Mouse (Mus musculus) yolk sac, embryonic 10.5 days (tissue): Measurements from ENCODE around the gene Slc36a4.
A peak's percentile ranks its signal among the peaks of the same experiment; 100 is the strongest.

Source experiments
- DNase-seq: peaks from one replicate; pipeline ENCODE4 v3.0.0-alpha.2; 2017; ENCODE audit warnings: low spot score

Slc36a4 gene

DNA sequence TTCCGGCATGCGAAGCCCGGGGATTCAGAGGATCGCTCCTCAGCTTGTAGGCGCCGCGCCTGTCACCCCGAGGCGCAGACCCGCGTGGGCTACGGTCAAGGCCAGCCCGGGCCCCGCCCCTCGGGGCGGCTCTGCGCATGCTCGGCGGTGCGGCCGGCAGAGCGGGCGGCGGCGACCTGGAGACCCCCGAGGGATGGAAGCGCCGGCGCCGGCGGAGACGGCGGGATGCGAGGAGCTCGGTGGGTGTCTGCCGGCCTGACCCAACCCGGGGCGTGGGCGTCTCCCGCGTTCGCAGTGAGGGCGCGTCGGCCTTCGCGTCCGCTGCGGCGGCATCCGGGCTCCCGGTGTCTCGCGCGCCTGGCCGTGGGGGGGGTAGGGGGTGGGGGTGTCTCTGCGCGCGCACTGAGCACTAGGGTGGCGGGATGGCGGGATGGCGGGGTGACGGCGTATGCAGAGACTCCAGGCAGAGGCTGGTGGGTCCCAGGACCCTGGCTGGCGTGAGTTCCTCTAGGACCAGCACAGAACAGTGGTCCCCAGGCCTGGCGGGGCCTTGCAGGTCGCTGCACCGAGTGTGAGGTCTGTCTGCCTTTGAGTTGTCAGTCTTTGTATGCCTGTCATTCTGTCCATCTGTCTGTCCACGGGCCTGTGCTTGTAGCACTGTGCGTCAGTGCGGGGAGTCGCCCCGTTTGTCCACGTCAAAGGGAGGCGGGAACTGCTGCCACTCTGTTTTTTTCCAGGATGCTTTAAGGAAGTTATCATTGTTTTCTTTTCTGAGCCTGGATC, at the start of gene Slc36a4:
Gene Slc36a4, plus strand, starts transcription at position 140 of the 783 bp plus-strand sequence.
- DNase-seq: peak; percentile 72

DNA sequence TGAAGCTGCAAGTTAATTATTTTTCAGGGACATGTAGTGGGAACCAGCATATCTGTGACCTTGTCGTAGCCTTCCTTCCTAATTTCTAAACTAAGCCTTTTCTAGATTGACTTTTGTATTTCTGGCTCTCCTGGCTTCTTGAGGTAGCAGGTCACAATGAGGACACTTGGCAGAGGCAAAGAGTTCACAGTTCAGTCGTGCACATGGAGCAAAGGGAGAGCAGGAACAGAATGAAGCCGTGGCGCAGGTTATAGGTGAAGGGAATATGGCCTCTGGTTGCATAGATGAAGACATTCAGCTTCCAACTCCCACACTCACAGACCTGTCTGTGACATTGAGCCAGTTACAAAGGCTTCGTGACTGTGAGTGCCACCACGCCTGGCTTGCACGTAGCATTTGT, 44.9 kb upstream of the Slc36a4 start:
- no peak for DNase-seq

DNA sequence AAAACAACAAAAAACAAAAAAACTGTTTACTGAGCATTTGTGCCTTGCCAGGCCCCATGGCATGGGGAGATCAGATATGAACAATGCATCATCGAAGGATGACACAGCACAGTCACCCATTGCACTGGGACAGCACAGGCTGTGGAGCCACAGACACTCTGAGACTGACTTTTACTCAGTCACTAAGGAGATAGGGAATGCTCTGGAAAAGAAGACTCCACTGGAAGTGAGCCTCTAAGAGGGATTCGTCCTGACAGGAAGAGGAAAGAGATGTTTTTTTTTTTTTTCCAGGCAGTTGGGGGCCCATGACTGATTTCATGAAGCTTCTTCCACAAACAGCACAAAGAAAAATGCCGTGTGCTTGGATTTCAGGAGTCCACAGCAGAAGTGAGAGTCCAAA, 40.1 kb upstream of the Slc36a4 start:
- no peak for DNase-seq

DNA sequence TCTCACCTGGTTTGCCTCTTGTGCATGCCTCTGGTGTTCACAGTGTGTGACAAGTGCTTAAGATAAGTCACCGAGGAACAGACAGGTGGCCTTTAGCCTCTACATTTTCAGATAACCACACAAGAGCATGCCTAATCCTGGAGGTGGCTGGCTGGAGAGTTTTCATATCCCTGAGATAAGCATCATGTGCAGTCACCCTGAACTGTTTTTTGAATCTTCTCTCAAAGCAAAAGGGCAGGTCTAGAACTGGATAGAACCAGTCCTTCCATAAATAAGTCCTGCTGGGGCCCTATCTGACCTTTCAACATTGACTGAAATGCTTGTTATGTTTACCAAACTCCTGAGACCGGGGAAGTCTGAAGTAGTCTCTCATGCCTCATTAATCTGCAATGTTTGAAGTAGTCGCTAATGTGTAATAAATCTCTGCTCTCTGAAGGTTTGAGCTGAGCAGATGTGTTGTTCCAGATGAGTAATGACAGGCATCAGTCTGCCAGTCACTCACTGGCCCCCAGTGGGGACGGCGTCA, 39.5 kb upstream of the Slc36a4 start:
- DNase-seq: peak; percentile 70

DNA sequence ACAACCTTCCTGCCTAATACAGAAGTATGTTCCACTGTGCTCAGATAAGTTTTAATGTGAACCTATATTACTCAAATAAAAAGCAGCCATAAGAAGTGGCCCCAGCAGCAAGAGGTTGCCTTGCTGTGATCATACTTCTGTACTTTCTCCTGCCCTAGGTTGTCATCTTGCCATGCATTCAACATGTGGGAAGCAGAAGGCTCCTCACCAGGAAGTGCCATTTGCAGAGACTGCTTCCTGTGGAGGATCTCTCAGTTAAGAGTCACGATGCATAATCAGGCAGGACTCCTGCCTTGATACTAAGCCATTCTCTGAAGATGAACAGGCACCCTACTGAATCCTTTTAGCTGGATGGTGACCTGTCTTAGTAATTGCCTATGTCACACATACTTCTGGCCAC, 37.3 kb upstream of the Slc36a4 start:
- DNase-seq: no peak

DNA sequence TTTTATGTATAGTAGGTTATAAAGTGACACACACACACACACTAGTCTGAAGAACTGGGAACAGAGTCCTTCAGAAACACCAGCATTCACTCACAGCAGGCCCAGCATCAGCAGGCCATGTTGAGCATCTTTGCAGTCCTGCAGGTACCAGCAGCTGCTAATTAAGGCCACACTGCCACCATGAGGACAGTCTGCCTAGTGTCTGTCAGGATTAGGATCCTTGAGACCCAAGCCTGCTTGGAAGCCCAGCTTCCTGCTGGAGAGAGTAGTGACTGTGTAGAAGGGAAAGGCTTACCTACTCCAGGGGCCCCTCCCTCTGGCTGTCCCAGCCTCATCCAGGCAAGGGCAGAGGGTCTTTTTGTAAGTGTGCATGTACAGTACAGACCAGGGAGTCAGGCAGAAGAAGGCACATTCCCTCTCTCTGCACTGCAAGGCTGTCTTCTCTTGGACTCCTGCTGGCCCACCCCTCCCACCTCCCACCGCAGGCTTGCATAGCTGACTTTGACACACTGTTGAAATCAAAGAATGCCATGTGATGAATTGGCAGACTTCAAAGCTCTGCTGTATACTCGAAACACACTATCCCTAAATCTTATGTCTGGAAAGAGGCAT, 27.6 kb upstream of the Slc36a4 start:
- DNase-seq: peak; percentile 58

DNA sequence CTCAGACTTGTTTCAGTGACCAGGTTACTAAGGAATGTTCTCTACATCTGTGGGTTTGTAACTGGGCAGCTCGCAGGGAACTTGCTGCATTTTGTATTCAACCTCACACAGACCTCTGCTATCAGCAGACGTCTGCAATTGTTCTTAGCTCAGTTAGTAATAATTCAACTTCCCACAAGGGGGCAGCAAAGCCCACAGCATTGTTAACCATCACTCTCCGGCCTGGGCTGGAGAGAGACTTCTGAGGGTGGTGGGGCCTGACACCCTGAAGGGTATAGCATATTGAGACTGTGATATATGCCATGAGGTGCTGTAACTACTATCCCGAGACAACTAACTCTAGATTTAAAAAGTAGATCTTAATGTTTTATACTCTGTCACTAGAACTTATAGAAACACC, 24.3 kb upstream of the Slc36a4 start:
- DNase-seq: peak; percentile 43

DNA sequence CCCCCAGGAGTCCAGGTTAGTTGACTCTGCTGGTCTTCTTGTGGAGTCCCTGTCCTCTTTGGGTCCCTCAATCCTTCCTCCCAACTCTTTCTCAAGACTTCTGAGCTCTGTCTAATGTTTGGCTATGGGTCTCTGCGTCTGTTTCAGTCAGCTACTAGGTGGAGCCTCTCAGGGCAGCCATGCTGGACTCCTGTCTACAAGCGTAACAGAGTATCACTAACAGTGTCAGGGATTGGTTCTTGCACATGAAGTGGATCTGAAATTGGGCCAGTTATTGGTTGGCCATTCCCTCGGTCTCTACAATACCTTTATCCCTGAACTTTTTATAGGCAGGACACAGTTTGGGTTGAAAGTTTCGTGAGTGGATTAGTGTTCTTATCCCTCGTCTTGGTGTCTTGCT, 22.2 kb upstream of the Slc36a4 start:
- DNase-seq: no peak

DNA sequence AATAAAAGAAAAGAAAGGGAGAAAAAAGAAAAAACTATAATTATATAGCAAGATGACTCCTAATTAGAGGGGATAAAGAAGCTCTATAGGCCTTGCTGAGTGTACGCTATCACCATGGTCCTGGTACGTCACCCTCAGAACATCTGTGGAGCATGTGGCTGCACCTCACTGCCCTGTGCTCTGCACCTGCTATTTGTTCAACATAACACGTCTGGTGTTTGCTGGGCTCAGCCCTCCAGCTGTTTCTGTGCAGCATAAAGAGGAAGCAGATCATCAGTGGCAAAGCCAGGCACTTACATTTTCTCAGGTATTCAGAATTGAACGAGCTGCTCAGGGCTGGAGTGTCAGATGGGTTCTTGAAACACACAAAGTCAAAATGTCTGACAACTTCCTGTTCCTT, 15.7 kb upstream of the Slc36a4 start:
- no peak for DNase-seq

DNA sequence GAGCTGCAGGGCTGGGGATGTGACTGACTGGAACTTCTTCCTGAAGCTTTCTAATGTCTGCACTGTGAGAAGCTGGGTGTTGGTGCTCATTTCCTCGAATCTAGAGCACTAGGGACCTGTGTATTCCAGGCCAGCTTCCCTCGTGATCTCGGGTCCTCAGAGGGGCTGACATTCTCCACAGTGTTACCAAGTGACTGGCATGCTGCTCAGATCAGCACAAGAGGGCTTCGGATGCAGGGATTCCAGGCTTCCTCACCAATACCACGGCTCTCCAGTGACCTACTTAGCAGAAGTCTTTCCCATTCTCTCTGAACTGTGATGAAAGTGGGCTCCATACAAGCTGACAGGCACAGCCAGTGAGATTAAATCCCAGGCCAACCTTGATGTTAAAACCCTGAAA, 14.5 kb upstream of the Slc36a4 start:
- no peak for DNase-seq

DNA sequence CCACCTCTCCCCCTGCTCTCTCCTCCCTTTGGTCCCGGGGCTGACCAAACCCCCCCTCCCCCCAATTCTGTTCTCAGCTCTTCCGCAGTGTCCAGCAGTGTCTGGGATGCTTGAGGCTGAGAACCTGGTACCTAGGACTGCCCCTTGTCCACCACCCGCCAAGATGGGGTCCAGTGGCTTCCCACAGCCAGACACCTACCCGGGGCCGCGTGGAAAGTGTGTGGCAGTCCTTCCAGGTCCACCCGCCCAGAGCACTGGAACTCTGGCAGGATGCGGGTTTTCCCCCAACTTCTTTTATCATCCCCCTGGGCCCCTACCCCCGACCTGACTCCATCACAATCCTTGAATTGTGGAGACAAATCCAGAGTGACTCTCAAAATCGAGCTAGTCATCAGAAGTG, 3.8 kb upstream of the Slc36a4 start:
- DNase-seq: no peak

DNA sequence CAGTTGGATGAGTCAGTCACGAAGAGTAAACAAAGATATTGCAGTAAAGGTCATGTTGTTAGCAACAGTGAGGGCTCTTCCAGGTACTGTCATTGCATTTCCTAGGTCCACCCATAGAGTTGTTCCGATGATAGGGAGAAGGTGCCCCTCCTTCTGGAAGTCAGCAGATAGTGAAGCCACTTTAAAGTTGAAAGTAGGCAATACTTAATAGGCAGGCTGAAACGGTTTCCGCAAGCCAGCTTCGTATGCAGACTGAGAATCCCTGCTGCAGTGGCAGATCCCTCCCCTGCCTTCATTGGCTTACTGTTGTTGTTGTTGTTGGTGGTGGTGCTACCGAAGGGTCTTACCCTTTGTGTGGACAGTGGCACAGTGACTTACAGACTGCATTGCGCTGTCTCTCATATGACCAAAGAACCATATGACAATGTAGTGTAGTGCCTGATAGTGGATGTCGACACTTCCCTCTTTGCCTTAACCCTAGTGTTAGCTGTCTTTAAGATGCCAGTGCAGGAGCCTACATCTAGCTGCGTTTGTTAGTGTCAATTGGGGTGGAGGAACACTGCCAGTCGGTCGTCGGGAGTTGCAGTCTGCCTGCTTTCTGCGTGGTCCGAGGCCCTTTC, 449 bp upstream of the Slc36a4 start:
- DNase-seq: peak; percentile 23

DNA sequence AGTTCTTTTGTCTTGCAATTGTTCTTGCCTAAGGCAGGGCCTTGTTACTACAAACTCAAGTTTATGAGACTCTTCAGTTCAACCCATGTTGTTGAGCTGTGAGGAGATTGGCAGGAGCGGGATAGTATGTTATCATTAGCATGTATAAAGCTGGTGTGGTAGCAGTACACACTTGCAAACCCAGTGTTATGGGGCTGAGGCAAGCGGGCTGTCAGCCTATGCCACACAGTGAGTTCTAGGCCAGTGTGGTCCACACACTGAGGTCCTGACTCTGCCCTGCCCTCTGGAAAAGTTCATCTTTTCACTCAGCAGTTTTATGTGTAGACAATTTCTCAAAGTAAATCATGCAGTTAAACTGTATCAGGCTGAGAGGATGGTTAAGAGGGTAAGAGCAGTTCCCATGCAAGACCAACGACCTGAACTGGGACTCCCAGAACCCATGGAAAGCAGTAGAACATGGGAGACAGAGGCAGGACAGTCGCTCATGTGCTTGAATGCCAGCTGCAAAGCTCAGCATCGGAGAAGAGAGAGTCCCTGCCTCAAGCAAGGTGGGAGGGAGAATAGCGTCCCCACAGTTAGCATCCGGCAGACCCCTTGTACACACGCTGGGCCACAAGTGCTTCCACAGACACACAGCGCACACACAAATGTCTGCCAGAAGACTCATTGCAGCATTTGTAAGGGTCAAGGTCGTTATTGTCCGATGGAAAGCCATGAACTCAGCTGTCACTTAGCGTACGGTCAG, 1.5 kb downstream of the Slc36a4 start:
- DNase-seq: no peak

DNA sequence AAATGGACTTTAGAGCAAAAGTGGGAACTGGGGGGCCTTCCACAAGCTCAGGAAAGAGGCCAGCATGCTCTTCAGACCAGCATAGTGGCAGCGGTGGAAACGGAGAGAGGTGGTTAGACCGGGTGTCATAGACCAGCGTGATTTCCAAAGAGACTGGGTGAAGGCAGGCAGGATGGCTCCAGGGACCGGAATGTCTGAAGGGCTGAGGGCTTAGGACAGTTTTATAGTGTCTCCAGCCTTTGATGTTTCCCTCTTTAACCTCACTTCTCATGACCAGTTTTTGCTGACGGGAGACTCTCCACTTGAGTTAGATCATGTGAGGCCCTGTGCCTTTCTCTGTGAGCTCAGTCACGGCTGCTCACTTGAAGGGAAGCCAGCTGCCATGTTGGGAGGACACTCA, 2.1 kb downstream of the Slc36a4 start:
- DNase-seq: no peak

DNA sequence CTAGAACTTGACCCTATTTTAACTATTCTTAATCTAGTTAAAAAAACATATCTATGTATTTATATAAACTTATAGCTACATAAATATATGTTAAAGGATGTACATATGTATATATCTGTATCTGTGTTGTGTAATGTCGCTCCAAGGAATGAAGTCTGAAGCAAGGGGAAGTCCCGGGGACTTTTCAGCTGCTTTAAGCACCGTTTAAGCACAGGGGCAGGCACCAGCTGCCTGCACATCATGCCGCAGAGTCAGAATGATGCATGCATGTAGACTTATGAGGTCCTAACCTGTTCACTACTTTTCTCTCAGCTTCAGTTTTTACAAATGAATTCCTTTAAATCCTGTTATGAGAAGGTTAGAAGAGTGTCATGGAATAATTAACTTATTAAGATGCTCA, 5.3 kb downstream of the Slc36a4 start:
- no peak for DNase-seq

DNA sequence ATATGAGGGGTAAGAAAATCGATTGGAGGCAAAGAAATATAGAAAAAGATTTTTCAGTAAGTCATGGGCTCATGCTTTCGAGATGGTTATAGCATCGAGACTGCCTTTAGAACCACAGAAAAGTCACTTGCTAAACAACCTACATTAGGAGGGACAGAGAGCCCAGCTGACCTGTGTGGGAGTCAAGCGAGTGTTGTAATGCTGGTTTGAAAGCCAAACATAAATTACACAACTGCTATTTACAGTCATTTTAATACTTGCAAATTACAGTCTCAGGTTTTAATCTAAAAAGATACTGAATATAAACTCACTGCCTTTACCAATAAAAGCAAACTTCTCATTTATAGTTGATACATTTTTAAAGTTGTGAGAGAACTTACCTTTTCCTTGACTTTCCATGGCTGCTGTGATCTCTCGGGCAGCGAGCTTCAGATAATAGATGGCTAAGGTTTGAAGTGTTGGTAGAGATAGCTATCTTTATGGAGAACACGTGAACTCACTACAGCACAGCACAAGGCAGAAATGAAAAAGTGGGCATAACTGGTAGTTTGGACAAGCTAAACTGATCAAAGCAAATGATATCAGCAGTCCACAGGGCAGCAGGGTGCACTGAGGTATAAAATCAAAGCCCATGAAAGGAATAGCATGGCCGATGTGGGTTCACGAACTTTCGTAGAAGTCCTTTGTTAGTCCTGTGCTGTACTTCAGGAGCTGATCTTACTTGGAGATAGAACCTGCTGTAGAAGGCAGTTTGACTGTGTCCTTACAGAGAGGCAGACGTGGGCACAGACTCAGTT, 5.9 kb downstream of the Slc36a4 start:
- DNase-seq: no peak

DNA sequence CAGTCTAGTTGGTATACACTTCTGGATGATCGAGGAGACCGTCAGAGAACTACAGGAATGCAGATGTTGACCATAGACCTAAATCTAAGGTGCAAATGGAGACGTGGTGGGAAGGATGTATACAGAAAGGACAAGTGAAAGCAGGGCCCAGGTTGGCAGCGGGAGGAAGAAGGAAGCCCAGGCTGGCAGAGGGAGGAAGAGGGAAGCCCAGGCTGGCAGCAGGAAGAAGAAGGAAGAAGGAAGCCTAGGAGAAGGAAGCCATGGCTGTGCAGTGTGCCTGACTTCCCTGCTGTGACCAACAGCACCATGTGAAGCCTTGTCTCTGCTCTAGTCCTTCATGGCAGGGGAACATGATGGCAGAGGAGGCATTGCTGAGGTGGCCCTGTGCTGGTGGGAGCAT, 7.8 kb downstream of the Slc36a4 start:
- no peak for DNase-seq

DNA sequence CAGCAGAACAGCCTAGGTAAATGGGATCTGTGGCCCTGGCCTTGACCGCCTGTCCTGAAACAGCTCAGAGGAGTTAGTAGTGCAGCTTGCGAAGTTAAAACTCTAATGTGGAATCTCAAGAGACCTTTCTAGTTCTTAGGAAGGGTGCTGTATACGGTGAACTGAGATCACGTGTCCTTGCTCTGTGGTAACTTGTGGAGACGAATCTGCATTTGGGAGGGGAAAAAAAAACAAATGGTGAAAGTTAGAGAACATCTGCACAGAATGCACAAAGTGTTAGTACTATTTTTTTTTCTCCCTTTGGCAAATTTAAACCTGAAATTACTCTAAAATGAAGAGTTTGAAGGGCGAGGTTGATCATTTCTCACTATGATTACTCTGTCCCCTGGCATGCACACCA, 8.8 kb downstream of the Slc36a4 start:
- DNase-seq: no peak

DNA sequence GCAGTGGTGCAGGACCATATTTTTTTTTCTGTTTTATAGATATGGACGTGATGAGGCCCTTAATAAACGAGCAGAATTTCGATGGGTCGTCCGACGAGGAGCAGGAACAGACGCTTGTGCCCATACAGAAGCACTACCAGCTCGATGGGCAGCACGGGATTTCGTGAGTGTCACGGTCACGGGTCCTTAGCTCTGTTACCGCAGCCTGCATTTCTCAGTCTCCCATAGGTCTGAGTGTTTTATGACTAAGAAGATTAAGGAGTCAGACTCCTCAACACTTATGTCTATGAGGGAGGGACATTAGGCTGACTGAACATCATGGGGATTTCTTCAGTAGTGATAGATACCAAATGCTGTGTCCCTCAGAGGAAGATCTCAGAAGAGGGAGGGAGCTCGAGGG, 10.1 kb downstream of the Slc36a4 start:
- no peak for DNase-seq

DNA sequence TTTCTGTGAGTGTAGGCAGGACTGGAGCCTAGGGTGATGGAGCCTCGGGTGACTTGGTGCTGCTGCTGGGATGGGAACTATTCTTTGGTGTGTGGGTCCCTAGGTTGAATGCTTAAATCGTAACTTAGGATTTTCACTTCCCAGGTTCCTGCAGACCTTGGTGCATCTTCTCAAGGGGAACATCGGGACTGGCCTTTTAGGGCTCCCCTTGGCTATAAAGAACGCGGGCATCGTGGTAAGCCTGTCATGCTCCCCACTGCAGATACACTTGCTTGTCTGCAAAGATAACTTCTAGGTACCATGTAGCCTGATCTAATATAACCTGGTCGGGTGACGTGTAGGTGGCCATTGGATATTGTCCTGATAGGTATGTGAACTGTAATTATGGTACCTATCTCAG, 11.0 kb downstream of the Slc36a4 start:
- no peak for DNase-seq

DNA sequence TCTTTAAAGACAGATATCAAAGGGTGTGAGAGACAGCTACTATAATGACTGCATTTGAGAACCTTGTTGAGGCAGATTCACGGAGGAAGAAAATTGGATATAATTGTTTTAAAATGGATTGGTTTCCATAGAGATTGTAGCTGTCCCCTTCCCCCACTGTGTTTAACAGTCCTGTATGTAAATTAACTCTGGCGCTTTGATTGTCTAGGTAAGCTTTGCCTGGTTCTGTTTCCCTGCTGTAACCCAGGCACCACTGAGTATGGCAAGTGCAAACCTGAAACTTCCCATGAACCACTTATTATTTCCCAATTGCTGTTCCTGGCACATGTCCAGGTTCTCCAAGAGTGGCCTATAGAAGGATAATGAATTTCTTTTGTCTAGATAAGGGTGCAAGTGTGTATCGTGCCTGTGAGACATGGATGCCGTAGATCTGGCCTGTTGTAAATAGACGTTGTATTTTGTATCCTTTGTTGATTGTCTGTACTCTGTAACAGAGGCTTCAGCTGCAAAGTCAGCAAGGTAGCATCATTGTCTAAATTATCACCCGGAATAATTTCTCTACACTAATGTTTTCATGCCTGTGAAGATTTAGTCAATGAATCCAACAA, 11.8 kb downstream of the Slc36a4 start:
- DNase-seq: no peak
